Mouse (Mus musculus): ENCODE results near the gene Ajm1.
A peak's percentile ranks its signal among the peaks of the same experiment; 100 is the strongest.

The Ajm1 gene

DNA sequence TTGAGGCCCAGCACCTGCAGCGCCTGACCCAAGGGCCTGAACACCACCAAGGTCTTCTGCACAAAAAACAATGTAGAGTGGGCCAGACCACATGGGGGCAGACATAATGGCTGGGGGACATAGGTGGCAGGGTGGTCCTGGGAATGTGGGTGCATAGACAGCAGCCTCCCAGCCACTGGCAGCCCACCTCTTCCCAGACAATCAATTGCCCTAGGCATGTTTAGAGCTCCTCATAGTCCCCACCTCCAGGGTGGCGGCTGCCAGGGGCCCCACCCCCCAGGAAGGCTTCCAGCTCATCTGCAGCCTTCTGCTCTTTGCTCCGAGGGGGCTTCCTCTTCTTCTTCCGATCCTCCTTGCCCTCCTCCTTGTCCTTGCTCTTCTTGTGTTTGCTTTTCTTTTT, 2.0 kb upstream of the Ajm1 start:
- DNase-seq (ENCODE audit: low read depth, low spot score): no peak

DNA sequence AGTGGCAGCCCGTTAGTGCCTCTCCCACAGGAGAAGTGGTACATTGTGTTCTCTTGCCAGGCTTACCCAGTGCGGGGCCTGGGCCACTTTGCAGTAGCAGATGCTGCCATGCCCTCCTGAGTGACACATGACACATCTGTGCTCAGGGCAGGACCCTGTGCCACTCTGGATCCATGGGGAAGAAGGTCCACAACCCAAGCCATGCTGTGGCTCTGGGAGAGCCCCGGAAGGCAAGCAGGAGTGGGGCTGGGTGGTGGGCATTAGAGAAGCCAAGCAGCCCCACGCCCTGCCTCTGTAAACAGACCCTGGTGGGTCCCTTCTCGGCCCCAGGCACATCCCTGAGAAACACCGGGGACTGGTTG, 1.5 kb upstream of the Ajm1 start:
- DNase-seq (ENCODE audit: low read depth, low spot score): no peak

DNA sequence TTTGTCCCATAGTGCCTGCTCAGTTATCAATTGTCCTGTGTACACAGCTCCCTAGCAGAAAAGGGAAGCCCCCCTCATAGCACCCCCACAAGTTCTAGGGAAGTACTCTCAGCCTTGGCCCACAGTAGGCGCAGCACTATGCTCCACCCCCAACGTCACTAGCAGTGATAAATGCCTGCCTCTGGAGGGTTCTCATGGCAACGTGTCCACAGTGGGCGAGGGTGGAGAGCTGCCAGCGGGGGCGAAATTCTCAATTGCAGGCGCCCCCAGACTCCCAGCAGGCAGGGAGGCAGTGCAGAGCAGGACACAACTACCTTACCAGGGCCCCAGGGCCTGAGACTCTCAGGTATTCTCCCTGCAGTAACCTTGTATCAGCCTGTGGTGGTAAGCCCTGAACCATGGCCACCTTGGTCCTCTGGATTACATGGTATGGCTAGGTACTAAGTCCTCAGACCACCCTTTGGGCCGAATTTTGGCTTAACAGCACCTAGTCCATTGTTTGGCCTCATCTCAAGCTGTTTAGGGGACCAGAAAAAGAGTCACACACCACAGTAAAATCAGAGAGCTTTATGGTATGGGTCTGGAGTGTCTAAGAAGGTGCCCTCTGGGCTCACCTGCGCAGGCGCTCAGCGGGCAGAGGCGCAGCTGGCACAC, 1.0 kb upstream of the Ajm1 start:
- peak; percentile 33 for DNase-seq (ENCODE audit: low read depth, low spot score)

DNA sequence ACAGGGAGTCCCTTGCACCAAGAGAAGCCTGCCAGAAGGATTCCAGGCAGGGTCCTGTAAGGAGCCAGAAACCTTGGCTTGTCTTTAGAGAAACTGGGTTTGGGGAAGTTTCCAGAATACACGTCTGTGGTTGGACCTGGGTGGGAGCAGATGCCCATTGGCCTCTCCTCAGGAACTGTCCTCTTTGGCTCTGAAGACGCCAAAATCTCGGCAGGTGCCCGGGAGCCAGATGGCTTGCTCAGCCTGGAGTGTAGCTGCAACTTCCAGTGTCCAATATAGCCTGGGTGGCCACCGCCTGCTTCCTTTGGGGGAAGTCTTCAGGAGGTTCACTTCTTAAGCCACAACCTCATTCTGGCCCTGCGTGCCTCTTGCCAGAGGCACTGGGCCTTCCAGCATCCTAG, 344 bp upstream of the Ajm1 start:
- no peak for DNase-seq (ENCODE audit: low read depth, low spot score)

DNA sequence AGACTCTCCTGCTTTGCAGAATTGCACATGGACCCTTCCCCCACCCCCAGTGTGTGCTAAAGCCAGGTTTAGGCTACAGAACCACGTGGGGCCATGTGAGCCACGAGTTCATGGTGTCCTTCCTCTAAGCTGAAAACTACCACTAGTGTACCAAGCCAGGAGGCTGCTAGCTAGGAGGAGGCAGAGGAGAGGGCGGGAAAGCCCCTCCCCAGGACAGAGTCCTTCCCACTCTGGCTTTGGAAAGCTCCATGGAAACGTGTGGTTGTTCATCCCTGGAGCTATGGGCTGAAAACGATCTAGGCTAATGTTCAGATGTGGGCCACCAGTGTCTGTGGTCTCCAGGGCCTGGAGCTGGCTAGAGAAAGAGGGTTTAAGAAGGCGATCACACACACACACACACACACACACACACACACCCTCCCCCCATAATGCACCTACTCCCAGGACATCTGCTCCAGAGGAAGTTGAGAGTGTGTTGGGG, 896 bp downstream of the Ajm1 start:
- DNase-seq (ENCODE audit: low read depth, low spot score): no peak

DNA sequence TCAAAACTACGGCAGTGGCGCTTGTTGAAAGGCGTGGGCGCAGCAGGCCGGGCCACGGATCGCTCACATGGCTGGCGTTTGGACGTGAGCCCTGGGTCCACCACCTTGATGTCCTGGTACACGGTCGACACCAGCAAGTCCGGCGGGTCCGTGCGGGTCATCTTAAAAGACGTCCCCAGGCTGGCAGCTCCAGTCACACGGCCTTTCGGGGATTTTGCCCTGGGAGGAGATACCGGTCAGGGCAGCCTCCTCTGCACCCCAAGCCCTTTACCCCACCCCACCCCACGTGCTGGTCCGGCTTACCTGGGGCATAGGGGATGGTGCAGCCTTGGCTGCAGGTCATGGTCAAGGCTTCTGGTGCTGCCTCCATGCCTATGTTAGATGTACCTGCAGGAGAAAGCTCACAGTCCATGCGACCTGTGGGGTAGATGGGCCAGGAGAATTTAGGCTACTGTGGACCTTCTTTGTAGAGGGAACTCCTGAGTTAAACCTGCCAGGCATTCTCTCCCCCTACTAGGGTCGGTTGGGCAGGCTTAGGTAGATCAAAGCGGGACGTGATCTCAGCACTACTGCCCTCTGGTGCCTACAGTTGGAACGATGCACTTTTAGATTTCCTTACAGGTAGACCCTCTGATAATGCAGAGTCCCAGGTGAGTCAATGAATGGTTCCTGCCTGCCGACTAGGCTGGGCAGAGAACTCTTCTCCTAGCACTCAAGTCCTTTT, 1.7 kb downstream of the Ajm1 start:
- DNase-seq (ENCODE audit: low read depth, low spot score): peak; percentile 84

DNA sequence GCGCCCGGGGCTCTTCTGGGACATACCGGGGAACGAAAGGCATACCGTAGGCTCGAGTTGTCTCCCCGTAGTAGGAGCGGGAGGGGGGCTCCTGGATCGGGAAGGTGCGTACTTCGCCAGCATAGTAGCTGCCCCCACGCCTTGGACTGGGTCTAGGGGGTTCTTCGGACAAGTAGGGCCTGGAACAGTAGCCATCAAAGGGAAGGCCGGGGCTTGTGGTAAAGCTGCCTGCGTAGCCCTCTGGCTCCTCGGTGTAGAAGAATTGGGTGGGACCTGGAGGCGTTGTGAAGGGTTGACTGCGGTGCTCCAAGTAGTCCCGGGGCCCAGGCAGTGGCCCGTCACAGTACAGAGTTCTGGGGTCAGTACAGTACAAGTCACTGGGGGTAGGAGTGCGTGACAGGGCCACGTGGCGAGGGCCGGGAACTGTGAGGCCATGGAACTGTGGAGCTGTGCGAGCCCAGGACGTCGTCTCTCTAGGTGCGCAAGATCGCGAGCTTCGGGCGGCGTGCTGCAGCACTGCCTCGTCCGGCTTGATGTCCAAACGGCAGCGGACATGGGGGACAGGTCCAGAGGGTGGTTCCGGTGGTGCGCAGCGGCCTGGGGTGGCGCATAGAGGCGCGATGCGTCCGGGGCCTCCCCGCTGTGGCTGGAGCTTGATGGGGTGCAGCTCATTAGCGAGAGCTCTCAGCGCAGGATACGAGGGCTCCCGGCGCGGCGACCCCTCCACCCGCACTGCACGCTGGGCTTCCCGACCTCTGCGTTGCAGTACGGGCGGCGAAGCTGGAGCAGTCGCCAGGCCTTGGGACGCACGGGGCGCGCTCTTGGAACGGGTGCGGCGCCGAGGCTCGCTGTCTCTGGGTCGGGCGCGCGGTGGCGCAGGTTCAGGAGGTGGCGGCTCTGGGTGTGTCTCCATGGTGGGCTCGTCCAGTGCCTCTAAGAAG, 2.5 kb downstream of the Ajm1 start:
- peak; percentile 47 for DNase-seq (ENCODE audit: low read depth, low spot score)

DNA sequence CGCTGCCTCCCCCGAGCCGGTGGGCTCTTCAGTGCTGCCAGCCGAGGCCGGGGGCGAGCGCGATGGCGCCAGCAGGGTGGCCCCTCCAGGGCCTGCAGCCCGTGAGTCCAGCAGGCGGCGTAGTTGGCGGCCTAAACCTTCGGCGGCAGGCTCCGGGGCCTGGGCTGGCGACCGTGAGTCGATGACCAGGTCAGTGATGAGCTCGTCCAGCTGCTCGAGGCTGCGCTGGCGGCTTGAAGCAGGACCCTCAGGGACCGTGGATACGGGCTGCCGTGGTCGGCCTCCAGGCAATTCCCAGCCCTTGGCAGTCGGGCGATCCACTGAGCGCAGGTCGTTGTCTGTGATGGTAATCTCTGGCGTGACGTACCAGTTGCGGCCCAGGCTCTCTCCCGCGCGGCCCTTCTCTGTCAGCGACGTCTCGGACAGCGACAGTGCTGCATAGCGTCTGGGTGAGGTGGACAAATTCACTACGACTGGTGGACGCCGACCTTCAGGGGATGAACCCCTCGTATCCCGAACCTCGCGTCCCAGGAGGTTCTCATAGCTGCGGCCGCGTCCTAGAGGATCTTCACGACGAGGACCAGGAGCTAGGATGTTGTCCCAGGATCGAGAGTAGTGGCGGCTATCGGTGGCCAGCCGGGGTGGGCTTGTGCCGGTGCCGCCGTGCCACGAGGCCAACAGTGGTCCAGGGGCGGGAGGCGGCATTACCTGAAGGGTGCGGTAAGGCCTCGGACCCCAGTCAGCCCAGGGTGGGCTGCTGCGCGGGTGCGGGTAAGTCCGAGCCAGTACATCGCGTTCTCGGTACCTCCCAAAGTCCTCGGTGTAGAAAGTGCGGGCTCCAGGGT, 3.4 kb downstream of the Ajm1 start:
- DNase-seq (ENCODE audit: low read depth, low spot score): peak; percentile 35

DNA sequence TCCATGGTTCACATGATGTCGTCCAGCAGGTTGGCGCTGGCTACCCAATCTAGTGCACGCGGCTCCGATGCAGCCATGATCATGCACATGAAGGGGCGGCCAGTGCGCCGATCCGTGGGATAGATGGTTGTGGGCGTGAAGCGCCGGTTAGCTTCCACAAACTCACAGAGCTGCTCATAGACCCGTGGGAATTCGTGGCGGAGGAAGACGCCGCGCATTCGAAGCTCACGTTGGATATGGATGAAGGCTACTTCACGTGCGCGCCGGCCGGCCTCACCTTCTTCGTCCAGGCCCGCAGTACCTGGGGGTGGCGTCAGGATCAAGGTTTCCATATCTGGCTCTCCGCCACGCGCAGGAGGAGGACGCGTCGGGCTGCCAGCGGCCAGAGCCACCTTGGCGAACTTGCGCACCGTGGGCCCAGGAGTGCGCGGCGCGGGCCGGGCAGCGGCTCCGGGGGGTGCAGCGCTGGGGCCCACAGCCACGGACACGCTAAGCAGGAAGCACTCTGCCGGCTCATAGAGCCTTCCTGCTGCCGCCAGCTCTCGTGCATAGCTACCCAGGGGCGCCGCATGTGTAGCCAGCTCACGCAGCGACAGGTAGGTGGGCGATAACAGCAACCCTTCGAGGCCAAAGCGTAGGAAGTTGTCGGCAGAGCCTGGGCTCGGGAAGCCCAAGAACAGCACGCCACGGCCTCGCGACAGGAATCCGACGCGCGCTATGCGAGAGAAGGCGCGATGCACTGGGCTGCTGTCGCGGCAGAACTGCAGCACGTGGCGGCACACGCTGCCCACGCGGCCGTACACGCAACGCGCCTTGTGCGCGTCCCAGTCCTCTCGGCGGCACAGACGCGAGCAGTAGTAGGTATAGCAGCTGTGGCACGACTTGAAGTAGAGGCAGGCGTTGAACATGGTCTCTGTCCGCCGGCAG, 4.3 kb downstream of the Ajm1 start:
- DNase-seq (ENCODE audit: low read depth, low spot score): peak; percentile 35

DNA sequence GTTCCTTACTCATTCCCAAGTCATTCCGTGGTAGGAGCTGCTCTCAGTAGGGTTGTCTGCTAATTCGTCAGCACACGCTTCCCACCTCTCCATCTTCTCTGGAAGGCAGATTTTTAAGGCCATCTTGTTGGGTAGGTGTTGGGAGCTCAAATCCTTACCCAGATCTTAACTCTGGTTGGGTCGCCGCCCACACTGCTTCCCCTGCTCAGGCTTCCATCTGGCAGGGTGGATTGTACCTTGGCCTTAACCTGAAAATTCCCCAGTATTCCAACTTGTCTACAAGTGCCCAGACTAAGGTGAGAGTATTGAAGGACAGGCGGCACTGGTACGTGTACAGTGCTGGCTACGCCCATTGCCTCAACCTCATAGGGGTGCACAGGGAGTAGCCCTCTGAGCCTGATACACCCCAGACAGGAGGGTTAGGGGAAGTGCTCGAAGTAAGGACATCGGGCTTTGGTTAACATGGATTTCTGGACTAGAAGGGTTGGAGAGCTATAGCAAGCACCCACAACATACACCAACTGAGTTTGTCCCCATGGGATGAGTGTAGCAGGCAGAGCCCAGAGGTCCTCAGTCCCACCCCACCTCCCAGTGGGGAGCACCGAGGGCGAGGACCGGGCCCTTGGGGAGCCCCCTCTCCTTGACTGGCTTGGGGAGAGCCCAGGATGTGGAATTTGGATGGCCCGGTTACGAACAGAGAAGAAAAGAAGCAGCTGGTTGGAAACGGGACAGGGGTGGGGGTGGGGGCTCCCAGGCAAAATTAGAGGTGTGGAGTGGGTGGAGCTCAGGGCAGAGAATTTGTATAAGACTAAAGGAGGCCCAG, 5.3 kb downstream of the Ajm1 start:
- DNase-seq (ENCODE audit: low read depth, low spot score): peak; percentile 16

DNA sequence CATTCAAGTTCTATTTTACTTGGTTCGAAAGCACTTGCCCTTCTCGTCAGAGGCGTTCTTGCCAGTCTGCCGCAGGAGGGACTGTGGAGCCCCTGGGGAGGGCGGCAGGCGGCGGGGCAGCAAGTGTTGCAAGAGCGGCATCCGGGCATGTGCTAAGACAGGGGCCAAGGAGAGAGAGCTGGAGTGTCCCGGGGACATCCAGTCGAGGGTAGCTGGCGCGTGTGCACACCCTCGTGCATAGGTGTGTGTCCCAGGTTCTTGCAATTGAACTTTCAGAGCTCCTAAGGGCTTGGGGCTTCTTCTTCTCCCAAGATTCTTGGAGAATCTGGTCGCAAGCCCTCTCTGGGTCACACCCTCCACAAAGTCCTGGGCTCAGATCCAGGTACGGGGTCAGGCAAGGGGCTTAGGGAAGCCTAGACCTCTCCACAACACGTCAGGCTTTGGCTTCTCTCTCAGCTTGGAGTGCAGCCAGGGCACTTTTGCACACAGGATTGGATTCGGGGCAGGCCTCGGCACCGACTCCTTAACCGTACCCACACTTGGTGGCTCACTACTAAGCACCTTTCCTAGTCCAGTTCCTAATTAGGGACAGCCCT, 6.0 kb downstream of the Ajm1 start:
- DNase-seq (ENCODE audit: low read depth, low spot score): peak; percentile 23

DNA sequence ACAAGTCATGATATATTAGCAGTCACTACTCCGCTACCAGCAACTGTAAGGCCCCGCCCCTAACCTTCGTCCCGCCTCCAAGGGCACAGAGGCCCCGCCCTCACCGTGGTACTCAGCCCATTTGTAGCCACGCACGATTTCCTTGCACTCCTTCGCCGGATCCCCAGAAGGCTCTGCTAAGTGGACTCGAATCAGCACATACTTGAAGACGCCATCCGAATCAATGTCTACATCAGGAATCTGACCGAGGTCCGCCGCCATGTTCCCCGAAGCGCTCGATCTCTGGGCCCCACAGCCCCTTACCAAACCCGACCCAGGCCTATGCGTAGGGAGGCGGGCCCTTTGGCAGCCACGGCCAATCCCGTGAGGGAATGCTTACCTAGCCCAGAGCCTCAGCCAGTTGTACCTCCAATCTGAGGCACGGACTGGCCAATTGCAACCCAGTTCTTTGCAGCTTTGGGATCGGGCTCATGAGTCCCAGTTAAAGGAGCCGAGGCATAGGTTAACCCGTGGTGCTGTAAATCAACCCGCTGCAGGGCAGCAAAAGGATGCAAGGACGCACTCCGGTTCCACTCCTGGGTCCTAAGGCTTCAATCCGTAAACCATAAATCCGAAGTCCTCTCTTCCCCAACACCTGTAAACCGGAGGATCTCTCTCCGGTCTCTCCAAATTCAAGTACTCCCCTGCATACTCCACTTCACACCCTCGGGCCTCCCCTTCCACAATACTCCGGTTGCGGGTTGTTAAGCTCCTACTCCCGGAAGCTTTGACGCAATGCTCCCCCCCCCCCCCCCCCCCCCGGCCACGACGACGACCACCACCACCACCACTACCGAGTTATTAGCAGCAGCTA, 6.8 kb downstream of the Ajm1 start, which contains the start of the genes Mamdc4 and Phpt1:
Gene Mamdc4, minus strand, starts transcription at position 267 of the 853 bp plus-strand sequence.
Gene Phpt1, minus strand, starts transcription at position 646 of the 853 bp plus-strand sequence.
- DNase-seq (ENCODE audit: low read depth, low spot score): peak; percentile 99

DNA sequence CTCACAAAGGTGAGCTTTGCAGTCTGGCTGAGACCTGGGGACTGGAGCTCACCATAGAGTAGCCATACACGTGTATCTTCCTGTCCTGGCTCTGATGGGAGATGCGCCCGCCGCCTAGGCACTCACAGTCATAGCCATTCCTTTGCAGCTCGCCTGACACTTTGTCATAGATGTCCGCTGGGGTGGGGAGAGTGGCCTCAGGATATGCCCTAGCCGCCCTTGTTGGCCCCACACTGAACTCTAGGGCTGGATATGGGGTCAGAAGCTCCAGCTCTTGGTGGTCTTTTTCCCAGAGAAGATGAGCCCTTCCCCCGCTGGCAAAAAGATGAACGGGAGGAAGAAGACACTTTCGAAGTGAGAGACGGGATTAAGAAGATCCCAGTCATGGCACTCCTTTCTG, 7.4 kb downstream of the Ajm1 start:
- DNase-seq (ENCODE audit: low read depth, low spot score): no peak

DNA sequence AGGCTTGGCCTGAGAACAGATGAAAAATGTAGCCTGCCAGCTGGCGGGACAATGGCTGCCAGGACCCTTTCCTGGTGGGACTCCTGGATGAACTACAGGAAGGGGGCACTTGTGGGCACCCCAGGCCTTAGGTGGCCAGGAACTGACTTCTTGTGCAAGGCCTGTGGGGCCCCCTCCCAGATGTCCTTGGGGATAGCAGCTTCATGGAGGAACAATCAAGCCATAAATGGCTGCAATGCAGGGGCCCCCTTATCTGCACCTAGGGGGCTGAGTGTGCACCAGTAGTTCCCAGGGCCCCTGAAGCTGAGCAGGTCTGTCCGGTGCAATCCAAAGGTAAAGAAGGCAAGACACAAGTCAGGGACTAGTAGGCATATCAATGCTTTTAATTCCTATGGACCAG, 8.5 kb downstream of the Ajm1 start:
- DNase-seq (ENCODE audit: low read depth, low spot score): no peak

DNA sequence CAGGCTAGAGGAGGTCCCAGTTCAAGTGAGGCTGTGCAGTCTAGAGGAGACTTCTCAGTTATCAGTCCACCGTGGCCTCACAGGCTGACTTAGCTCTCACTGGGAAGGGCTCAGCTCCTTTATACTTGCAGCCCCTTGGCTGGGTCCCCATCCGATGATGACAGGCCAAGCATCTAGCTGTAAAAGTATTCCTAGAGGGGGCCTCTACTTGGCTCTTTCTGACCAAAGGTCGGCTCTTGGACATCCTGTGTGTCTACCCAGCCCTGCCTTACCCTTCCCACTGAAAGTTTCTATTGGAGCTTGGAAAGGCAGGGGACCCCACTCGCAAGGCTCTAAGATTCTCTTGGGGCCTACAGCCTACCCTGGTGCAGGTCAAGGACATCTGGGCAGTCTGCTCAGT, 10.3 kb downstream of the Ajm1 start:
- no peak for DNase-seq (ENCODE audit: low read depth, low spot score)

DNA sequence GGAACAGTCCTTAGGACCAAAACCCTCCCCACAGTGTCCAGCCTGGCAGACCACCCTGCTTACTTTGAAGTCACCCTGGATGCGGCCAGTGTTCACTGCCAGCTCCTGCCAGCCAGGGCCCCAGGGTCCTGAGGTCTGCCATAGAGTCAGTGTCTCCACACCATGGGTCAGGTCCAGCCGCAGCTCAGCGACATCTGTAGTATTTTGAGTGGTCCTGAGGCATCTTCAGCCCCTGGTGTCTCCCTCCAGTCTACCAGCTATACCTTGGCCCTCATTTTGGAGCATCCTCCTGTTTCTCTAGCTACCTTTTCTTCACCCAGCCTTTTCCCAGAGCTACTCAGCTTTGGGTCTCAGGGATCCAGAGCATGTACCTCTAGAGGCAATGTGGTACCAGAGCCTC, 12.2 kb downstream of the Ajm1 start:
- no peak for DNase-seq (ENCODE audit: low read depth, low spot score)

DNA sequence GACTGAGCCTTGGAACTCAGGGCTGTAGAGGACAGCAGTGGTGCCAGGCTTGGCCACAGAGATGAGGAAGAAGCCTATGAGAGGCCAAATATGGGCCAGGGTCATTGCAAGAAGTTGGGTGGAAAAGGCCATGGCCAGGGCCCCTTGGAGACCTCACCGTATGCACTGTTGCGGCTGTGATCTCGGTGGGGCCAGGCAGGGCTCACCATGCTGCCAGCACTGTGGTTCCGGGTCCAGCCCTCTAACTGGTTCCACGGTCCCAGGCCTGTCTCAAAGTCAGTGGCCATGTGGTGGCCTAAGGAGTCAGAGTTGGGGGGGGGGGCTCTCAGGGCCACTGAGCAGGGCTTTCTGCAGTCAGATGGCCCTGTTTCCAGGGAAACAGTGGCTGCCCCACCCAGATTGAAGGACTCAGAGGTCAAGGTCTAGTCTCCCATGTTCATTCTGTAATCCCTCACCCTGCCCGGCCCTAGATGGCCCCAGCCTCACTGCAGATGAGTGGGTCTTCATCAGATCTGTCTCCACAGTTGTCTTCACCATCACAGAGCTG, 13.0 kb downstream of the Ajm1 start:
- DNase-seq (ENCODE audit: low read depth, low spot score): peak; percentile 45

DNA sequence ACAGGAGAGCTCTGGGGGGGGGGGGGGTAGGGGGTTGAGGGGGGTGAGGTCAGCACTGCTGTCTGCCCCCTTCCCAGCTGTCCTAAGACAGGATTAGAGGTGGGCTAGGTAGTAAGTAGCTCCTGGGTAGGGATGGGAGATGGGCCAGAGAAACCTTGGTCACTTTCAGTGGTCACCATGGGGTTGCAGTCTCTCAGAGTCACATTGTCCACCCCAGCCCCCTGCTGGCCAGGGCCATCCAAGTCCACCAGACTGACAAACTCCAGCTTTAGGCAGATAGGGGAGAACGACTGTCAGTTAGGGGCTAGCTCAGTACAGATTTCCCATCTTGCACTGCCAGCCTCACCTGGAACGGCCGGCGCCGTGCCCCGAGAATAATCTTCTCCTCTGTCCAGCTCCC, 15.0 kb downstream of the Ajm1 start:
- no peak for DNase-seq (ENCODE audit: low read depth, low spot score)

Measured in R1 (cell line).